Mouse (Mus musculus): Measurements from ENCODE around the gene Wfikkn2. TPM values are rescaled to one million over a fixed set of nuclear protein-coding genes. Genes with fewer than 3 reads are reported as not detected.

Gene Wfikkn2
- total RNA-seq, 2 experiments from 2014 or later, result 2.0 to 2.2 TPM

DNA sequence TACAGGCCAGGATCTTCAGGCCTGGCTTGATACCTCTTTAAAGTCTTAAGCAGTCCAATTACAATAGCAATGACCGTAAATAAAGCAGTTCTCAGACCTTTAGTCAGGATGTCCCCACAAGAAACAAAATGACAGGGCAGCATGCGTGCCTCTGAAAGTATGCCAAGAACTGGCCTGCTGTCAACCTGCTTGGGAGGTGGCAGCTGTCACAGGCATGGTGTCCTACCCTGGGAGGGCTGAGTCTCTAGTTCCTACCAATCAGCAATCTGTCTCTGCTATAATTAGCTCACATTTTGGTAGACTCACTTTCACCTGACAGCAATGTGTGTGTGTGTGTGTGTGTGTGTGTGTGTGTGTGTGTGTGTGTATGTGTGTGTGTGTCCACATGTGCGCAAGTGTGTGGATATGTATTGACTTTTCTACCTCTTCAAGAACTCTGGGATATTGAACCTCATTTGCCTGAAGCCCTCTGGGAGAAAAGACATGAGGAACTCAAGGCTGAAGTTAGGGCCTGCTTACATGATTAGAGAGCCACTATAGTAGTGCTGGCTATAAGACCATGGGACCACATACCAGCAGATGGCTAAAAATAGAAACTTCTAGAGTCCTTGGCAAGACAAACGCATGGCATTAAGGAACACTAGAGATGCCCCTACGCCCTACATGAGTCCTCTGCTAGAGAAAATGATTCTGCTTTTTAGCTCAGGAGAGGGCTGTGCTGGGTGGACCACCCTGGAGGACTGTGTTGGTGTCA, 16.4 kb downstream of the Wfikkn2 start:
- DNase-seq, result peak; percentile 75 to 83
- intact Hi-C loops (cut with DNase I), result no loop called here

DNA sequence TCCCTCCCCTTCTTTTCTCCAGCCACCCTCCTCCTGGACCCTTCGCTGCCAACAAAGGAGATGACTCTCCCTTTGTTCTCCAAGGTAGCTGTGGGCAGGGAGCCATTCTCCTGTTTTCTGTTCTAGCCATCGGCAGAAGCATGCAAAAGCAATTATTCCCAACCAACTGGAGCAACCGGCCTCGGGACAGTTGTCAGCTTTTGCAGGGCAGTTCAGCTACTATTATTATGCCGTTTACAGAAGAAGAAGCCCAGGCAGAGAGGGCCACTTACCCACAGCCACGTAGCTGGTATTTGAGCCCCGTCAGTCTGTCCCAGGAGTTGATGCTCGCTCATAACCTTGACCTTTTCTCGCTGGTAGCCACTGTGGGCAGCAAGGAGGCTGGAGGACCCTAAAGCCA, 17.4 kb downstream of the Wfikkn2 start:
- DNase-seq, result no peak
- intact Hi-C loops (cut with DNase I), result no loop called here

DNA sequence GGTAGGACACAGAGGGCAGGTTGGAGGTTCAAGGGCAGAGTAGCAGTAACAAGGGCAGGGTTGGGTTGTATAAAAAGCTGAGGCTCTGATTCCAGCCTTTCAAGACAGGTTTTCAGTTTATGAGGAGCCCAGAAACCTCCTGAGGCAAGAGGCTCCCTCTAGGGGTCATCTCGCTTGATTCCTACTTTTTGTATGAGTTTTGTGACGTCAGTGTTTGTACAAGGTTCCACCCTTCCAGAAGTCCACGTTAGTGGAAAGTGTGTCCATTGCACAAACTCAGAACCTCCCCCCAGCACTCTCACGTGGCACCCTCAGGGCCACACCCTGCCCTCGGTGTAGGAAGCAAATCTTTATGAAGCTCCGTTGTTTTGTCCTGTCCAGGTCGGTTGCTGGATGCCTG, 19.8 kb downstream of the Wfikkn2 start:
- intact Hi-C loops (cut with DNase I), result loop anchor here (1.0 kb wide), 1 partner anchor 97 kb away; no protein-coding TSS in a partner anchor
- DNase-seq, result peak; percentile 77 to 79

DNA sequence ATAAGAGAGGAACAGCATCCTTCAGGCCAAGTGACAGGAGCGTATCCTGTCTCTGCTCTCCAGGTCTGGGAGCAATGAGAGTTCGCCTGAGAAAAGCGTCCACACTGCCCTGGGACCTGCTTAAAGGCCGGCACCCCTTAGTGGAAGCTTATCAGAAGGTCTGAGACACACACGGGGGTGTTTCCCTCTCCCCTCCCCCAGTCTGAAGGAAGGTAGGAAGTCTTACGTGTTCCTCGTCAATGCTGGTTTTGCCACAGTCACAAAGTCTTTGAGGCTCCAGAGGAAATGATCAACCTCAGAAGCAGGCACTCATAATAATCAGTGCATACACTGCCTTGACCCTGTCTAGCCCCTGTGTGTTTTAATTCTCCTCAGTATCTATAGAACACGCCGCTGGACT, 22.3 kb downstream of the Wfikkn2 start:
- no peak for DNase-seq
- intact Hi-C loops (cut with DNase I), result no loop called here

DNA sequence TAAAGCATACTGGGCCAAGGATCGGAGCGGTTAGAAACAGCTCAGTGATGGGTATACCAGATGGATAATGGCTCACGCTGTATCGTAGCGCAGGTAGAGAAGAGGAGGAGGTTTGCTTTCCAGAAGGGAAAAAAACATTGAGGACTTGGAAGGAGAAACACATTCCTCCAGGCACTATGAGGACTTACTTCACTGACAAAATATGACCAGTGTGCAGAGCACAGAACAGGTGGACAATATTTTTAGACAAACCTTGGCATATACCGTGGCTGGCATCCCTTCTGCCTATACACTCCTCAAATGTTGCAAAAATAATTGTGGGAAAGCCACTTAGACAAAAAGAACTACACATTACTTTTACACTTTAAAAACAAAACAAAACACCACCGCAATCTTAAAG, 24.5 kb downstream of the Wfikkn2 start:
- DNase-seq, result no peak
- intact Hi-C loops (cut with DNase I), result no loop called here

DNA sequence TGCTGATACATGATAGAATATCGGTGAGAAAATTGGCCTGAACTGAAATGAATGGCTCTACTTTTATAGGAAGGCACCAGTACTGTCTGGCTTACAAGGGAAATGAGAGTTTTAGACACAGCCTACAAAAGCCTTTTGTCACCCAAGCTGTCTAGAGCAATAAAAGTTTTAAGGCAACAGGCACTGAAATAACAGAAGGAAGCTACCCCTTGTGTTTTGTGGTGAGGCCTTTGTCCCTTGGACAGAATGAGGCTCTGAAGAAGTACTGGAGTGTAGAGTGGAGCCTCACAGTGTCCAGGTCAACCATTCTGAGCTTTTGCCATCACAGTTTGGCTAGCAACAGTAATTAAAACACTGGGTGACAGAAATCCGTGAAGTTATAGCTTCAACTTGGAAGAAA, 29.6 kb downstream of the Wfikkn2 start:
- intact Hi-C loops (cut with DNase I), result no loop called here
- no peak for DNase-seq

DNA sequence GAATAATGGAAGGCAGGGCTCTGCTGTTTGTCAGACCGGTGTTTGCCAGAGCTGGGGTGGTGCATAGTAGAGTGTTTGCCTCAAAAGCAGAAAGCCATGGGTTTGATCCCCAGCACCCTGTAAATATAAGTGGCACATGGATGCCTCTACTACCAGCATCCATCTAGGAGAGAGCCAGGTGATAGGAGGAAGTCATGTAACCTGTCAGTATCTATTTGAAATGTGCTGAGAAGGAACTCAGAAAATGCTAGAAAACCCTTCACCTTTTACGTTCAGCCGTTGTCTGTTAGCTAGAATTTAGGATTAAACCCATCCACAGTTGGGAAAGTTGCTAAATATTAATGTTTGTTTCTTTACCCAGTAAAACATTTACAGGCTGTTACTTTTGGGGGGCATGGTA, 30.2 kb downstream of the Wfikkn2 start:
- DNase-seq, result no peak
- intact Hi-C loops (cut with DNase I), result no loop called here

DNA sequence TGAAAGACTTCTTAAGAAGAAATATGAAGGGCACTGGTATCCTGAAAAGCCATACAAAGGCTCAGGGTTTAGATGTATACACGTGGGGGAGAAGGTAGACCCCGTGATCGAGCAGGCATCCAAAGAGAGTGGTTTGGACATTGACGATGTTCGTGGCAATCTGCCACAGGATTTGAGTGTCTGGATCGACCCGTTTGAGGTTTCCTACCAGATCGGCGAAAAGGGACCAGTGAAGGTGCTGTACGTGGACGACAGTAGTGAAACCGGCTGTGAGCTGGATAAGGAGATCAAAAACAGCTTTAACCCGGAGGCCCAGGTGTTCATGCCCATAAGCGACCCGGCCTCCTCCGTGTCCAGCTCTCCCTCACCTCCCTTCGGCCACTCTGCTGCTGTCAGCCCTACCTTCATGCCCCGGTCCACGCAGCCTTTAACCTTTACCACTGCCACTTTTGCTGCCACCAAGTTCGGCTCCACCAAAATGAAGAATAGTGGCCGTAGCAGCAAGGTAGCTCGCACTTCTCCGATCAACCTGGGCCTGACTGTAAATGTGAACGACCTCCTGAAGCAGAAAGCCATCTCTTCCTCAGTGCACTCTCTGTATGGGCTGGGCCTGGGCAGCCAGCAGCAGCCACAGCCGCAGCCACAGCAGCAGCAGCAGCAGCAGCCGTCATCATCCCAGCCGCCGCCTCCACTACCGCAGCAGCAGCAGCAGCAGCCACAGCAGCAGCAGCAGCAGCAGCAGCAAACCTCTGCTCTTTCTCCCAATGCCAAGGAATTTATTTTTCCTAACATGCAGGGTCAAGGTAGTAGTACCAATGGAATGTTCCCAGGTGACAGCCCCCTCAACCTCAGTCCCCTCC, 31.8 kb downstream of the Wfikkn2 start:
- intact Hi-C loops (cut with DNase I), result loop anchor here (2.0 kb wide), 1 partner anchor 55 kb away; no protein-coding TSS in a partner anchor

DNA sequence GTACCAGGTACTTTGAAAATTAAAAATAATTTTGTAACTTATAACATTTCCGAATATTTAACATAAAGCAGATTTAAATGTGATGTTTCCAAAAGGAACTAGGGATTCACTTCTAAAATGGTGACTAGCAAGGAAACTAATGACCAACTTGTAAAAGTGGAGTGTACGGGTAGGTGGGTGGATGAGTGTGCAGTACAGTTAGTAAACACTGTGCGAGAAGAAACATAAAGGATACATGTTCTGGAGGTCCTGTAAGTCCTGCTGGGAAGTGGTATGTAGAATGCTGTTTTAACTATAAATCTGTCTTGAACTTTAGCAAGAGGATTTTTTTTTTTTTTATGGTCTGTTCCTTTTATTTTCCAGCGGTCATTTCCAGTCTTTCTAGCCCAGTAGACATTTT, 32.8 kb downstream of the Wfikkn2 start:
- intact Hi-C loops (cut with DNase I), result loop anchor here (1.0 to 2.0 kb wide), 2 partner anchors 54 to 80 kb away; no protein-coding TSS in a partner anchor

More for the DNA sequence above, 31.8 kb downstream of the Wfikkn2 start:
- peak in 1 of 2 experiments; percentile 35 for DNase-seq

DNA sequence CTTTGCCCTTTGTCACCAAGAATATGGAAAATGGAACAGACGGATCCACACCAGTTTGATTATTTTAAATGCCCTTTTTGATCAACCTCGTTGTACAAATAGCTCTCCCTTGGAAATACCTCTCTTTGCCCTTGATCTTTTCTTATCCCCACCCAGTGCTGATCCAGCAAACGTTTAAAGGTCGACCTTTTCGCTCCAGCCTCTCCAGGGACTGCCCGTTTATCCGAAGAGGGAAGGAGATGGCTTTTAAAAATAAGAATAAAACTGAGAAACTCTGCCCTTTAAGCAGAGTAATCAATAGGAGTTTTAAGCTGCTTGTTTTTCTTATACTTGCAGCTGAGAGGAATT, 33.3 kb downstream of the Wfikkn2 start:
- intact Hi-C loops (cut with DNase I), result loop anchor here (1.0 to 2.0 kb wide), 2 partner anchors 54 to 79 kb away; no protein-coding TSS in a partner anchor
- DNase-seq, result no peak

More for the DNA sequence above, 32.8 kb downstream of the Wfikkn2 start:
- no peak for DNase-seq

DNA sequence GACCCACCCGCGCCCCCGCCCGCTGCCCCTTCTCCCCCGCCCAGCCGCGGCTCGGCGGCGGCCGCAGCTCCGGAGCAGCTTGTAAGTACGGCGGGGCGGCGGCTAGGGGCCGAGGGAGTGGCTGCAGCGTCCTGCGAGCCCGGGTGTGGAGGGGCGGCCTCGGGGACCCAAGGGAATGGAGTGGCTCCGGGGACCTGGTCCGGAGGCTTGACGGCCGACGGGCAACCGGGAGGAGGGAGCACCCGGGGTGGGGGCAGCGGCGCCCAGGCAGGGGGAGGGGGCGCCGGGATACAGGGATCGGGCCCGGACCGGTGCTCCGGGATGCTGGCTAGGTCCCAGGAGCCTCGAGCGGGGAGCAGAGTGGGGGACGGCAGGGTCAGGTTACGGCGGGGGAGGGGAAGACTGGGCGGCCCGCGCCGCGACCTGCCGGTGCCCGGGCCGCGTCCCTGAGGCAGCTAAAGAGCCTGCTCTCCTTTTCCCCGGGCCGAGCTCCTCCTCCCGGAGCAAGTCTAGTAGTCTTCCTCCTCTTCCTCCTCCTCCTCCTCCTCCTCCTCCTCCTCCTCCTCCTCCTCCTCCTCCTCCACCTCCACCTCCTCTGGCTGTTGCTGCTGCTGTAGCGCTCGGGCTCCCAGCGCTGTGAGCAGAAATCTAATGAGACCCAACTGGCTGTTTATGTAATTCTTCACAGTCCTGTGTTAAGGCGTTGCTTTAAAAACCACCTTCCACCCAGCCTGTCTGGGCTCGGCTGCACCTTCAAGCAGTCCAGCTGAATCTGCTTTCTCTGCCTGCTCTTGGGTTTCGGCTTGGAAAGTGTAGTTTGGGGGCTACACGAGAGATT, 33.9 kb downstream of the Wfikkn2 start:
- DNase-seq, result peak; percentile 84 to 85
- intact Hi-C loops (cut with DNase I), result loop anchor here (1.0 to 2.0 kb wide), 2 partner anchors 53 to 79 kb away; no protein-coding TSS in a partner anchor

DNA sequence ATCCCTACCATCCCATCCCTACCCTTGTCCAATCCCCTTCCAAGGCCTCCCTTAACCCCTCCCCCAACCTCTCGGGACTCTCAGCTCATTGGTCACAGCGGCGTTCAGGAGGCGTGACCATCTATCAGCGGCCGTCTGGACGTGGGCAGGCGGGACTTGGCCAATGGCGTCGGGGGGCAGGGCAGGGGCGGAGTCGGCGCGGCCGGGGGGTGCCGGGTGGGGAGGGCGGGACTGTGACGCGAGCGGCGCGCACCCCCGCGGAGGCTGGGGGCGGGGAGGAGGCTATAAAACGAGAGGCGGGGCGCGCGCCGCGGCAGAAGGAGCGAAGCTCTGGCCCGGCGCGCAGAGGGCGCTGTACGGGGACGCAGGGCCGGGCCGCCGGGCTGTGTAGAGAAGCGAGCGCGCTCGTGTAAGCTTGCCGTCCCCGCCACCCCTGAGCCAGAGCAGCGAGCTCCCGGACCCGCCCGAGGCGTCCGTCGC, 34.6 kb downstream of the Wfikkn2 start, which contains the start of gene Tob1:
Gene Tob1, plus strand, starts transcription at position 331 of the 480 bp plus-strand sequence.
- intact Hi-C loops (cut with DNase I), result no loop called here
- peak; percentile 98 for DNase-seq

DNA sequence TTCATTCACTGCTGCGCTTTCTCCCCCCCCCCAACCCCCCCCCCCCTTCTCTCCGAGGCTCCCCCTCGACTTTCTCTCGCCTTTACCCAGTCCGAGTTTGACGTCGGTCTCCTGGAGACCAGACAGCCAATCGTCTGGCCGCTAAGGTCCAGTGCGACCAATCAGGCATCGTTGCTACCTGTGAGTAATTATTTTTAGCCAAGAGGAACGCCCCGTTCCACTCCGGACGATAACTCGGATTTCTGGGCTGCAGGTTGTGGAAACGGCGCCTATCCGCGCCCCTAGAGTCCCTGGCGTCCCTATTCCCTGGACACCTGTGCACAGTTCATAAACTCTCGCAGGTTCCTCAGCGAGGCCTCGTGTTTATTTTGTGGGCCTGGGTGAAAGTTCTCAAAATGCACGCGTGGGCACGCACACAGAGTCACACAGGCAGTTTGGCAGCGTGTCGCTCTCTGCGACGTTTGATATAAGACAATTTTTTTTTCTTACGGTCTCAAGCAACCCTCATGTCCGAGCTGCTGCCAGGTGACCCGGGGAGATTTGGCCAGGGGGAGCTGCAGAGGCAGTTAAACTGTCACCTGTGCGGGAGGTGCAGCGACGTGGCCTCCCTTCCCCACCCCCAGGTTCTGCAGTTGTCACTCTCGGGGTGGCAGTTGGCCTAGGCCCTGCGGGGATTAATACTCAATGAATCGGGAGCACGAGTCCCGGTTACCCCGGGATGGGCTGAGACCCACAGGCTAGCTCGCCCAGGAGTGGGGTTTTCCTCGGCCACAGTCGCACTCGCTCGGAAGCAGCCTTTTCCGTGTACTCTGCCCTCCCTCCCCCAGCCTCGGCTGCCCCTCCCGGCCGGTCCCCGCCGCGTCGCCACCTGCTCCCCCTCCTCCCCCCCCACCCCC, 35.4 kb downstream of the Wfikkn2 start:
- DNase-seq, result peak; percentile 94 to 95
- intact Hi-C loops (cut with DNase I), result no loop called here

DNA sequence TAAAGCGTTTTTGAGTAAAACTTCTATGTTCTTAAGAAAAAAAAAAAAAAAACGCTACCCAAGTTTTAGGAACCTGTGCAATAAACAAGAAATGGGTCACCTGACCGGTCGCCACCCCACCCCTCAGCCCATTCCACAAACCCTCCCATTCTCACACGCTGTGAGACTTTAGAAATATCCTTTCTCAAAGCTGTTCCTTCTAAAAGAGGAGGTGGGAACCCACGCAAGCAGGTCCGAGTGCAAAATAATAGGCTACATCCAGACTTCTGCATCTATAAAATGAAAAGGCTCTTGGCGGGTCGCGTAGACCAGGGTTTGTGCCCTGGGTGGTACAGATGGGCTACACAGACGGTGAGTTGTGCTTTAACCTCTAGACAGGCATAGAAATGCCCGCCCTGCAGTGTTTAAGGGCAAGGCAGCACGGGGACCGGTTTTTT, 36.1 kb downstream of the Wfikkn2 start:
- intact Hi-C loops (cut with DNase I), result no loop called here

DNA sequence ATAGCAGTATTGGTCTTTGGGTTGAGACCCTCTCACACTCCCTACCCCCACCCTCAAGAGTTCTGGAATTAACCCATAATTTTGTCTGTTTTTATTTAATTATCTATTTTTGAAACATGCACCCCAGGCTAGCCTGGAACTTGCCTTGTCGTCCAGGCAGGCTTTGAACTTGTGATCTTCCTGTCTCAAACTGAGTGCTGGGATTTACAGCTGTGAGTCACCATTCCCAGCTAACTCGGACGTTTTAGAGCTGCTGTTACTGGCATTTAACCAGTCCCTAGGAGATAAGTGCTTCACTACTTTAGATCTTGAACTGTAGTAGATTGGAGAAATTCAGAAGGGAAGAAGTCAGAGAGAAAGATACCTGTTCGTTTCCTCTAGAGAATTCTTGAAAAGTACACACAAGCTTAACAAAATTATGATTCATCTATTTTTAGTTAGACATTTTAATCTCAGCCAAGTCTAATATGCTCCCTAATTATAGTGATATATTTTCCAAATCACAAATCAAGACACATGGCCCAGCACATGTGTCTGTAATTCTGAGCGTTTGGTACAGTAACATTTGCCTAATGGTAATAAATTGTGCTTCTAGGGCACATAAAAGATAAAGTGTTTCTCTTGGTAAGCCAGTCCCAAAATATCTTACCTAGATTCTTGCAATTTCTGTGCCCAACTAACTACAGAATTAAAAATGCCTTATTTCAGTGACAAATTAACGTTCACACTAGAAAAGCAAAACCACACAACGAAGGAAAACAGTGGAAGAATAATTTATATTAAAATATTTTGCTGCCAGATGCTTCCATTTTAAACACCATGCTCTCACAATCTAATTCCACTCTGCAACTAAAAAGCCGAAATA, 36.8 kb downstream of the Wfikkn2 start:
- intact Hi-C loops (cut with DNase I), result no loop called here
- no peak for DNase-seq

More for the DNA sequence above, 36.1 kb downstream of the Wfikkn2 start:
- no peak for DNase-seq

DNA sequence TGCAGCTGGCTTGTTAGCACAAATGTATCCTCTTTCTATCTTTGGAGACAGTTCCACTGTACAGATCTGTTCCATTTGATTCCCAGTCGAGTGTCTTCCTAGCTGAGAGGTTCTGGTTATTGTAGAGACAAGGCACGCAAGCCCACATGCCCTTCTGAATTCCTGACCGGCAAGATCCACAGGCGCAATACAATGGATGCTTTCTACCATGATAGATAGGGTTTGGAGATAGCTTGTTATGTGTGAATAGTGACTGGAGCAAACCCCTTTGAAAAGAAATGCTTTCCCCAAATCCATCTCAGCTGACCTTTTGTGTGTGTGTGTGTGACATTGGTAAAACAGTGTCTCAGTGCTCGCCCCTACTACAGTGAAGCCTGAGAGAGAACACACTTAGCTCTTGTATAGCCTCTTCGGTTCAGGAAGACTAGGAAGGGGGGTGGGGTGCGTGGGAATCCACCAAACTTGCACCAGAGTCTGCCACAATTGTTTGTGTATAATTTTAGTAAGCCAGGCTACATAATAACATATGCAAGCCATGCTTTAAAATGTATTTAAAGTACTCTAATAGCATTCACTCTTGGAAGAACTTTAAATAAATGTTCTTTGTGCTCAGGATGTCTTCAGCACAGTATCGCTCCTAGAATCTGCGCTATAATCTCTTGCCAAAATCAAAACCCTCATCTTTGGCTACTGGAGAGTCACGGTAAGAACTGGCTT, 39.2 kb downstream of the Wfikkn2 start:
- DNase-seq, result no peak
- intact Hi-C loops (cut with DNase I), result no loop called here

DNA sequence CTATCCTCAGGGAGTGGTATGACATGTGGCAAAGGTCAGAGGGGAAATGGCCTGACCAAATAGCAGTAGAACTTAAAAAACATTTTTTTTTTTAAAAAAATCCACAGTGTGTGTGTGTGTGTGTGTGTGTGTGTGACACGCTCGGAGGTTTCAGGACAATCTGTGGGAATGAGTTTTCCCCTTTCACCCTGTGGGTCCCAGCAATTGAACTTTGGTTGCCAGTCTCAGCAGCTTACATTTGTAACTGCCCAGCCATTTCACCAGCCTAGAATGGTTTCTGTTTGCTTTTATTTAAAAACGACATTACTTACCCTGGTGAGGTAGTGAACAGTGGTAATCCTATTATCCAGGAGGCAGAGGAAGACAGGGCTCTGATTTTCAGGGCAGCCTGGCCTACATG, 42.7 kb downstream of the Wfikkn2 start:
- intact Hi-C loops (cut with DNase I), result no loop called here
- no peak for DNase-seq

DNA sequence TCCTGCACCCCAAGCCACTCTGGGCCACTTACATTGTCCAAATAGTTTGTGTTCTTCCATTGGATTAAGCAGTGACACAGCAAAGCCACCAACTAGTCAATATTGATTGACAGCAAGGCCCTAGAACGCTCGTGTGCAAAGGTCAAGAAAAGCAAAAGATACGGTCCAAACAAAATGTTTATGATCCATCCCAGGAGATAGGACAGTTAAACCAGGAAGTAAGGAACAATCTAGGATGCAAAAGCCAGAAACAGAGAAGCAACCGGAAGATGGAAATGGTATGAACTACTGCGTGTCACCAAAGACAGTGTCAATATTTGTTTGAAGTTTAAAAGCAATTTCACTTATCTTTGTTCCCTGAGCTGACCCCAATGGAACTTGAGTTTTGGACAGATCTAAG, 43.7 kb downstream of the Wfikkn2 start:
- intact Hi-C loops (cut with DNase I), result no loop called here
- no peak for DNase-seq

All from heart, postnatal 10 days (tissue).